Mouse (Mus musculus) layer of hippocampus, adult 2 months (tissue): ENCODE measurements around the gene Hoxa3. TPM values are rescaled to one million over a fixed set of nuclear protein-coding genes. Genes with fewer than 3 reads are reported as not detected.

Source experiments
- DNase-seq, 2 experiments: peaks; one replicate each; pipeline ENCODE4 v3.0.0; 2022; ENCODE audit warnings: low spot score in 2 of 2
- H3K27ac ChIP-seq: fragments of 200-600 bp; 2 replicates; pipeline ENCODE4 v1.8.1; 2022
- H3K4me3 ChIP-seq: fragments of 200-600 bp; 2 replicates; pipeline ENCODE4 v1.8.1; 2022; ENCODE audit warnings: mild to moderate bottlenecking
- CTCF ChIP-seq: fragments of 200-600 bp; conservative IDR thresholded peaks from 2 replicates; pipeline ENCODE4 v1.8.1; 2022; ENCODE audit warnings: antibody characterized with exemption, mild to moderate bottlenecking, moderate library complexity
- total RNA-seq, 2 experiments: library from RNA; stranded (reverse); gene quantifications; 2 replicates each; pipeline ENCODE4 v1.2.3; 2021

Hoxa3 gene
- total RNA-seq, 2 experiments from 2014 or later: not detected

GRCm38 (mm10) chr6:52252016-52252774, 39.1 kb upstream of the Hoxa3 start:
- Histone ChIP-seq H3K4me3 (no peak overlapping the region), H3K27ac (no peak overlapping the region)
- no peak for DNase-seq
- TF ChIP-seq CTCF: no peak

GRCm38 (mm10) chr6:52251177-52251879, 38.2 kb upstream of the Hoxa3 start:
- TF ChIP-seq CTCF: no peak
- DNase-seq: no peak
- H3K4me3 ChIP-seq: no peak overlapping the region
- no peak overlapping the region for H3K27ac ChIP-seq

- no peak overlapping the region for H3K27ac ChIP-seq
- no peak overlapping the region for H3K4me3 ChIP-seq
- DNase-seq: no peak
- TF ChIP-seq CTCF: no peak
These were observed 36.7 kb upstream of the Hoxa3 start for GRCm38 (mm10) chr6:52249826-52250225.

GRCm38 (mm10) chr6:52249415-52249738, 36.2 kb upstream of the Hoxa3 start:
- Histone ChIP-seq H3K27ac (no peak overlapping the region), H3K4me3 (no peak overlapping the region)
- no peak for TF ChIP-seq CTCF
- DNase-seq: no peak

- no peak overlapping the region for H3K27ac ChIP-seq
- no peak for TF ChIP-seq CTCF
- no peak overlapping the region for H3K4me3 ChIP-seq
- no peak for DNase-seq
These were observed 35.7 kb upstream of the Hoxa3 start for GRCm38 (mm10) chr6:52248638-52249414.

DNA sequence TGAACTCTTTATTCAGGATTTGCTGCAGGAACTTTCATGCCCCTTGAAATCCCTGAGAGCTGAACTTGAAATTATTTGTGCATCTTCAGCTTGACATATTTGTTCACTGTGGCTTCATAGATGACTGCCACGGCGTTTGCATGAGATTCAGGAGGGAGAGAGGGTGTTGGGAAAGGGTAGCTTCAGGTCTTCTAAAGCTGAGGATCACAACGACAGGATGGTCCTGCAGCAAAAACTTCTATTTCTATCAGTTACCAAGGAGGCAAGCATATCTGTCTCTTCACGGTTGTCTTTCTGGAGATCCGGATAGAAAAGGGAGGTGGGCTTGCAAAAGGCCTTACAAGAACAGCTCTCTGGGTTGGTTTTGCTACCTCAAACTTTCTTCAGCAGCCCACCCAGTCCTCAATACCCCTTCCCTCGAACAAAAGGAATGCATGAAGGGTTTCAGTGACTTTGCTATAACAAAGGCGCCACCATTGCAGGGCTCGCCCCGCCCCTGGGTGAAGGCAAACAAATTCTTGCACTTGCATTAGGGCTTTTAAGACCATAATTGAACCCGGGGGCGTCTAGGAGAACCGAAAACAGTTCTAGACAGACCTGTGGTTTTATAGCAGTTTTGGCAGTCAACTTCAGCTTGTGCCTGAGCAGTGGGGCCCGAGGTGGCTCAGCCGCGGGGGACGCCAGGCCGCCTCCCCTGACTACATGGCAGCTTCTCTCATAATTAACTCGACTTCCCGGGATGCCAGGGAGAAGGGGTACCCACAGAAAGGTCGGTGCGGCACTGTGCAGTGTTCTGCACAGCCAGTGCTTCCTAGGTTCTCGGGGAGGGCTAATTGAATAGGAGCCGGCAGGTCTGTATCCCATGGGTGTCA, 34.9 kb upstream of the Hoxa3 start:
- DNase-seq: no peak
- TF ChIP-seq CTCF: no peak
- Histone ChIP-seq H3K4me3 (no peak overlapping the region), H3K27ac (no peak overlapping the region)

DNA sequence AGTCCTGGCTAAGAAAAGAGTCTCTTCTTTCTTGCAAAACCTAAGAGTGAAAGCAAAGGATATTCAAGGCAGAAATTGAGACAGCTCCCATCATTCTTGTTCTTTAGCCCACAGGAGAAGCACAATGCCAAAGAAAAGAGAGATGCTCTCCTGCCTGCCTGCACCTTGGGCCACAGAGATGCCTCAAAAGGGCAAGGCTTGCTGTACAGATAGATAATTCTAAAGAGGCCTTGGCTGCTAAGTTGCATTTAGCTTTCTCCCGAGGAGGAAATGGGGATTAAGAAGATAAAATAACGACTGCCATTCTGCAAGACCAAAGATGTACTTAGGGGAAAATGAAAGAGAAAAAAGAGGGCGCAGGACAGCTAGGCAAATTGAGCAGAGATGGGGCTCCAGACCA, 33.8 kb upstream of the Hoxa3 start:
- no peak overlapping the region for H3K4me3 ChIP-seq
- no peak for TF ChIP-seq CTCF
- no peak overlapping the region for H3K27ac ChIP-seq
- no peak for DNase-seq

GRCm38 (mm10) chr6:52246403-52246803, 33.3 kb upstream of the Hoxa3 start:
- Histone ChIP-seq H3K27ac (no peak overlapping the region), H3K4me3 (no peak overlapping the region)
- no peak for TF ChIP-seq CTCF
- no peak for DNase-seq

DNA sequence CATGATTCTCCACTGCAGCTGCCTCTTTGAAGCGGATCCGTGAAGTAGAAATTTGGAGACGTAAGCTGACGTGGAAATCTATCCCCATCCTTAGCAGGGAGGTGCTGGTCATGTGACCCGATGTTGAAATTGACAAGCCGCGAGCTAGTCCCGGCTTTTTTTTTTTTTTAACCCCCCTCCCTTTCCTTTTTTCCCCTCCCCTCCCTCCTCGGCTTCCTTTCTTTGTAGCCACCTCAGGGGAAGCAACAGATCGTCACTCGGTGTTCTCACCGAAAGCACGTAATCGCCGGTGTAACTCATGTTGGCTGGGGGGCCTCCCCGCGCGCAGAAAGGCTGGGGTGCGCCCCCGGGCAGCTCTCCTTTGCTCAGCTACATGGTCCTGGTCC, 32.6 kb upstream of the Hoxa3 start, which contains the start of gene Hoxa11:
TSS of gene Hoxa11 (minus strand) at position 54 of the 386 bp plus-strand sequence.
- Histone ChIP-seq H3K27ac (no peak within 1 kb of the TSS), H3K4me3 (no peak within 1 kb of the TSS)
- no peak for DNase-seq
- TF ChIP-seq CTCF: no peak

GRCm38 (mm10) chr6:52245040-52245756, 32.1 kb upstream of the Hoxa3 start:
- no peak for DNase-seq
- H3K4me3 ChIP-seq: no peak overlapping the region
- H3K27ac ChIP-seq: no peak overlapping the region
- TF ChIP-seq CTCF: no peak

- Histone ChIP-seq H3K27ac (no peak overlapping the region), H3K4me3 (no peak overlapping the region)
- no peak for TF ChIP-seq CTCF
- no peak for DNase-seq
These were observed 31.4 kb upstream of the Hoxa3 start for GRCm38 (mm10) chr6:52244471-52245039.
